Mouse (Mus musculus): Measurements from ENCODE around the gene Marcksl1. TPM values are rescaled to one million over a fixed set of nuclear protein-coding genes. Genes with fewer than 3 reads are reported as not detected.
"Not testable (repeated sequence)": the region's sequence is repeated elsewhere in the genome, so short reads cannot be mapped to it uniquely, and the experiment has no call there.

Gene Marcksl1
- polyA plus RNA-seq, 1 experiment from 2014 or later = 1,978 TPM

DNA sequence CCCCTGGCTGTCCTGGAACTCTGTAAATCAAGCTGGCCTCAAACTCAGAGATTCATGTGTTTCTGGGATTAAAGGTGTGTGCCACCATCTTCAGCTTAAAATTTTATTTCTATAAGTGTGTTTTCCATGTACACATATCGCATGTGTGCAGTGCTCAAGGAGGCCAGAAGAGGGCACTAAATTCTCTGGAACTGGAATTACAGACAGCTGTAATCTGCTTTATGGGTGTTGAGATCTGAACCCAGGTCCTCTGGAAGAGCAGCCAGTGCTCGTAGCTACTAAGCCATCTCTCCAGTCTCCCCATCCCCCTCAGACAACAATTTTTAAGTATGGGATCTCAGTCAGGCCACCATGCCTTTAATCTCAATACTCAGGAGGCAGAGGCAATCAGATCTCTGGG is 35.9 kb downstream of the Marcksl1 start:
- no peak overlapping the region for H3K27ac ChIP-seq

DNA sequence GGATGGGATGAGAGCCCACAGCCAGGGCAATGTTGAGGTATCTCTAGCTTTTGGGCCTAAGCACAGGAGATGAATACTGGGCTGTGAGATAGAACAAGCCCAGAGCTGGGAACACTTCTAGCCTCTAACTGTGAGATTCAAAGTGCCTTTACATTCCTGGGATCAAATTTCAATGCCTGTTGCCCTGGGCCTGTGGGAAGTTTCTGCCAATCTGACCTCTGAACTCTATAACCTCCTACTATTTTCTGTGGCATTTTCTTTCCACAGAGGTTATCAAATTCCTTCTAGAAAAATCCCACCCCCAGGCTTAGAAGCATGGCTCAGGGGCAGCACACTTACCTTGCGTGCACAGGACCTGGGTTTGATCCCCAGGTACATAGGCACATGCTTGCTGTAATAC is 36.9 kb downstream of the Marcksl1 start:
- no peak overlapping the region for H3K4me2 ChIP-seq (replicated peaks)
- H3K4me3 ChIP-seq = no peak overlapping the region
- no peak for ATAC-seq (ENCODE audit: low FRiP score)
- no peaks in the 10 kb centered on the region for H3K27me3 ChIP-seq
- H3K9me3 ChIP-seq (replicated peaks) = no peaks in the 10 kb centered on the region
- no peaks in the 10 kb centered on the region for H3K36me3 ChIP-seq
- WGBS = 50% methylated on average over 1 of the region's 1 CpGs
- H3K9ac ChIP-seq = no peak overlapping the region
- no peaks in the 10 kb centered on the region; the same call in 1 of the 2 replicates for H3K4me1 ChIP-seq
- no peak overlapping the region for H3K27ac ChIP-seq

More for the DNA sequence above, 35.9 kb downstream of the Marcksl1 start:
- ATAC-seq (ENCODE audit: low FRiP score) = no peak
- Histone ChIP-seq H3K4me1 (no peaks in the 10 kb centered on the region), H3K4me3 (no peak overlapping the region), H3K27me3 (no peaks in the 10 kb centered on the region), H3K4me2 (replicated peaks) (no peak overlapping the region), H3K36me3 (no peaks in the 10 kb centered on the region), H3K9me3 (replicated peaks) (no peaks in the 10 kb centered on the region), H3K9ac (no peak overlapping the region)
- 97% methylated on average over 2 of the region's 2 CpGs for WGBS

DNA sequence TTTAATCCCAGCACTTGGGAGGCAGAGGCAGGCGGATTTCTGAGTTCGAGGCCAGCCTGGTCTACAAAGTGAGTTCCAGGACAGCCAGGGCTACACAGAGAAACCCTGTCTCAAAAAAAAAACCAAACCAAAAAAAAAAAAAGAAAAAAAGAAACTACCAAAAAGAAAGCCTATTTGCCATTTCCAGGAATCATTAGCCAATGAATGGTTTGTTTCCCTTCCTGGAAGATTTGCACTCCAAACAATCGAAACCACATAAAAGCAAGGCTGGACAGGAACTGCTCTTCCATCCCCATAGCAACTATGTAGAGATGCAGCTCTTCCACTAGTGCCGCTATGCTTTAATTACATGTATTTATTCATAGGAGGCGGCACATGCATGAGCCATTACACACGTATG is 41.1 kb downstream of the Marcksl1 start:
- H3K27me3 ChIP-seq; H3K36me3 ChIP-seq; ATAC-seq (ENCODE audit: low FRiP score); H3K4me2 ChIP-seq (replicated peaks); H3K4me3 ChIP-seq; H3K4me1 ChIP-seq; H3K9me3 ChIP-seq (replicated peaks); H3K9ac ChIP-seq; H3K27ac ChIP-seq: not testable (repeated sequence)
- WGBS = 75% methylated on average over 6 of the region's 6 CpGs

DNA sequence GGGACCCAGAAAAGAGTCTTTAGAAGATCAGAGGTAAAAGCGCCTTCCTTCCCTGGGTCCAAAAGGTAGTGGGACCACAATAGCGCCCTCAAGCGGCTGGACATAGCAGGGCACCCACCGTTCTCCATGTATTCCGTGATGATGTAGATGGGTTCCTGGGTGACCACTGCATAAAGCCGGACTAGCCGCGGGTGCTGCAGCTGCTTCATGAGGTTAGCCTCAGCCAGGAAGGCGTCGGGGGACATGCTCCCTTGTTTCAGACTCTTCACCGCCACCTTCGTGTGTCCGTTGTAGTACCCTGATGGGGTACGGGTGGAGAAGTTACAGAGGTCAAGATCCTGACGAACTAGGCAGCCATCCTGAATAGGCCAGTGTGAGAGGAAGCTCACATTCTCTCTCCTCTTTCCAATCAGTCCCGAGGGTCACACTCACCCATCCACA is 42.1 kb downstream of the Marcksl1 start:
- peak; percentile 39; the same call in 1 of the 2 replicates for ATAC-seq (ENCODE audit: low FRiP score)
- Histone ChIP-seq H3K9me3 (replicated peaks) (no peaks in the 10 kb centered on the region), H3K4me2 (replicated peaks) (peak overlapping the region; percentile 67), H3K4me3 (peak overlapping the region; percentile 41), H3K27ac (0 out of 2 replicates have a peak overlapping the region, but pooled peaks have one; percentile 3), H3K36me3 (no peaks in the 10 kb centered on the region), H3K4me1 (peaks cover 8% of the 10 kb centered on the region), H3K27me3 (no peaks in the 10 kb centered on the region; the same call in 1 of the 2 replicates), H3K9ac (peak overlapping the region; percentile 61; the same call in 1 of the 2 replicates)
- WGBS = 2% methylated on average over 16 of the region's 16 CpGs

DNA sequence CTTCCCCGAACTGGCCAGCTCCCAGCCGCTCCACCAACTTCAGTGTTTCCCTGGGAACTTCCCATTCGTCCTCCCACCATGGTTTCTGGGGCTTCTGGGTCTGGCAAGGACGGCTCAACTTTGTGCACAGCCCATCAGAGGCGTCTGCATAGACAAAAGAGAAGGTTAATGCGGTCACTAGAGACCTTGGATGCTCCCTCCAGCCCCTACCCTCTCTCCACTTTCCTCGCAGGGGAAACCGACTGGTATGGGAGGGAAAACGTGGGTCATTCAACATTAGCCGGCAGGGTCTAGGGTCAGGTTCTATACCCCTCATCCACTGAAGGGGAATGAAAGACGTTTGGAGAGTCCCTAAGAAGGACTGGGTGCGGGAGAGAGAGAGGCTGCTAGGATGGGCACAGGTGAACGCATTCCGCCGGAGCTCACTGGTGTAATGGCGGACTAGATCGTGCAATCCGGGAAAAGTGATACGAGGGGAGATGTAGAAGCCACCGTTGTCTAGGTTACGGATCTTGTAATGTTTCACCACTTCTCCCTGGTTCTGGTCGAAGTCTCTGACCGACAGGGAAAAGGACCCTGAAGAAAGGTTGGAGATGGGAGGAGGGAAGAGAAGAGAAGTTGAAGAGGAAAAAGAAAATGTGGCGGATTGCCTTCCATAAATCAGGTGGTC is 42.6 kb downstream of the Marcksl1 start:
- Histone ChIP-seq H3K27ac (0 out of 2 replicates have a peak overlapping the region, but pooled peaks have one; percentile 3), H3K4me1 (peaks cover 8% of the 10 kb centered on the region), H3K9me3 (replicated peaks) (no peaks in the 10 kb centered on the region), H3K27me3 (no peaks in the 10 kb centered on the region; the same call in 1 of the 2 replicates), H3K36me3 (no peaks in the 10 kb centered on the region), H3K9ac (peak overlapping the region; percentile 61), H3K4me3 (peak overlapping the region; percentile 41), H3K4me2 (replicated peaks) (peak overlapping the region; percentile 67)
- ATAC-seq (ENCODE audit: low FRiP score) = peak; percentile 63
- 1% methylated on average over 24 of the region's 24 CpGs for WGBS

DNA sequence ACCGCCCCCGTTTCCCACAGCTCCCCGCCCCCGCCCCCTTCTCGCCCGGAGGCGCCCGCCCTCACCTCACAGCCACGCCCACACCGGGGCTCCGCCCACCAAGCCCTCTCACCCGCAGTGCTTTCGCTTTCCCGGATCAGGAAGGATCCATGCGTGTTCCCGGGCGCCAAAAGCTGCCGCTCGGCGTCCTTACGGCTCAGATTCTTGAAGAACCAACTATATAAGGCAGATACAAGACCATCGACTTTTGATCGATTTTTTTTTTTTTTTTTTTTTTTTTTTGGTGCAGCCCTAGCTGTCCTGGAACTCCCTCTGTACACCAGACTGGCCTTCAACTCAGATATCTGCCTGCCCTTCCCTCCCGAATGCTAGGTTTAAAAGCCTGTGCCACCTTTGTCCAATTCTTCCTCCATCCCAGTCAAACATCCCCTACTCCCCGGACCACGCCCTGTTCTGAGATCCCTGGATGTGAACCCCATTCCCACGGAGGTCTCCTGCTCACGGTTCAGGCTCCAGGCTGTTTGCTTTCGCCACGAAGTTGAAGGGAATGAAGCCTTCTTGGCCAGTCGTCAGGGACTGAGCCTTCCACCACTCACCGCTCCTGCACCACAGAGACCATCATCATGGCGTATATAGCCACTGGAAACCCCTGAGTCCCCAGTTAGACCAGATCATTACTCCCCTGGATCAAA is 43.3 kb downstream of the Marcksl1 start:
- WGBS = 8% methylated on average over 33 of the region's 33 CpGs
- H3K27ac ChIP-seq = peak overlapping the region; percentile 12; the same call in 1 of the 2 replicates
- peak overlapping the region; percentile 41 for H3K4me3 ChIP-seq

DNA sequence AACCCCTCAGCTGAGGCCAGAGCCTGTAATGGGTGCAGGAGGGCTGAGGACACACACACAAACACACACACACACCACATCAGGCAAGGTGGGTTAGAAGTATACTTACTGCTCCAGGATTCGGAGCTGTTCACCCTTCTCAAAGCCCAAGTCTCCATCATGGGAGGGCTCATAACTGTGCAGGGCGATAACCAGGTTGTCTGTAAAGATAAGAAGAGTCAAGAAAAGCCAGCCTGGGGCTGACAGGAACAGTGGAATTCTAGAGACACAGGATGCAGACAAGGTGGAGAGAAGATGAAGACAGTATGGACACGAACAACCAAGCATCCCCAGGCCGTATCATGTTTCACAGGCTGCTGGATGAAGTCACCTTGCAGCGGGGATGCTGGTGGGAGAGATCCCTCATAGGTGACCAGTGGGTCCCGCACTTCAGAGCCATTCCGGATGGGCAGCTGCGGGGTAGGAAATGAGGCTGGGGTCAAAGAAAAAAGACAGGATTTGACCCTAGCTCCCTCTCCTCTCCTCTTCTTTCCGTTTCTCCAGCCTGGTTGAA is 44.0 kb downstream of the Marcksl1 start:
- 84% methylated on average over 9 of the region's 9 CpGs for WGBS
- no peaks in the 10 kb centered on the region for H3K36me3 ChIP-seq
- peak overlapping the region; percentile 61 for H3K9ac ChIP-seq
- peaks cover 8% of the 10 kb centered on the region for H3K4me1 ChIP-seq
- H3K27me3 ChIP-seq = no peaks in the 10 kb centered on the region; the same call in 1 of the 2 replicates
- peak overlapping the region; percentile 67 for H3K4me2 ChIP-seq (replicated peaks)
- no peak for ATAC-seq (ENCODE audit: low FRiP score)
- no peaks in the 10 kb centered on the region for H3K9me3 ChIP-seq (replicated peaks)
- 0 out of 2 replicates have a peak overlapping the region, but pooled peaks have one; percentile 41 for H3K4me3 ChIP-seq
- no peak overlapping the region for H3K27ac ChIP-seq

More for the DNA sequence above, 43.3 kb downstream of the Marcksl1 start:
- peaks cover 8% of the 10 kb centered on the region for H3K4me1 ChIP-seq
- no peaks in the 10 kb centered on the region for H3K9me3 ChIP-seq (replicated peaks)
- peak overlapping the region; percentile 61 for H3K9ac ChIP-seq
- ATAC-seq (ENCODE audit: low FRiP score) = peak; percentile 81
- H3K36me3 ChIP-seq = no peaks in the 10 kb centered on the region
- H3K27me3 ChIP-seq = no peaks in the 10 kb centered on the region; the same call in 1 of the 2 replicates
- peak overlapping the region; percentile 67 for H3K4me2 ChIP-seq (replicated peaks)

DNA sequence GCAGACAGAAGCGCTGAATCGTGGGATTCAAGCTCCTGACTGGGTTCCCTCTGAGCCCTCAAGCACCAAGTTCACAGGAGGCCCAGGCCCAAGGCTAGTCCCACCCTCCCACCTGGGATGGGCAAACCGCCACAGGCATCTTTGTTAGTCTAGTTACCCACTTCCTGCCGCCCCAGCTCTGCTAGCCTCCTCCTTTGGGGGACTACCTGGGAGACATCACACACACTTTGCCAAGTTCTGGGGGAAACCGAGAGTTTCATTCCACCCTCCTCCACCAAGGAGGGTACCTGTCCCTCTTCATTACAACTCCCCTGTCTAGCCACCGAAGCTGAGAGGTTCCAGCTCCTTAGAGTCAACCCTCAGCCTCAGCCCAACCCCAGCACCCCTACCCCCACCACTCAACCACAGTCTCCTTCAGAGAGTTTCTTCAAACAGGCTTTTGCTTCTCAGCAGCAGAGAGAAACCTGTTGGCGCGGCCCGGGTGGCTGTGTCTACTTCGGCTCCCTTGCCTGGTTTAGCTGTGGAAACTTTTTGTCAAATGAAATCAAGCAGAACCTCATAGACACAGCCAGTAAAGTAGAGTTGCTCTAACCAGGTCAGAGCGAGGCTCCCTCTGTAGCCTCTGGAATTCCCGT is 45.1 kb downstream of the Marcksl1 start:
- WGBS = 86% methylated on average over 12 of the region's 12 CpGs
- no peak for ATAC-seq (ENCODE audit: low FRiP score)
- Histone ChIP-seq H3K4me2 (replicated peaks) (no peak overlapping the region), H3K4me3 (no peak overlapping the region), H3K27me3 (no peaks in the 10 kb centered on the region; the same call in 1 of the 2 replicates), H3K9me3 (replicated peaks) (no peaks in the 10 kb centered on the region), H3K27ac (no peak overlapping the region), H3K4me1 (peaks cover 8% of the 10 kb centered on the region), H3K36me3 (no peaks in the 10 kb centered on the region), H3K9ac (no peak overlapping the region)

DNA sequence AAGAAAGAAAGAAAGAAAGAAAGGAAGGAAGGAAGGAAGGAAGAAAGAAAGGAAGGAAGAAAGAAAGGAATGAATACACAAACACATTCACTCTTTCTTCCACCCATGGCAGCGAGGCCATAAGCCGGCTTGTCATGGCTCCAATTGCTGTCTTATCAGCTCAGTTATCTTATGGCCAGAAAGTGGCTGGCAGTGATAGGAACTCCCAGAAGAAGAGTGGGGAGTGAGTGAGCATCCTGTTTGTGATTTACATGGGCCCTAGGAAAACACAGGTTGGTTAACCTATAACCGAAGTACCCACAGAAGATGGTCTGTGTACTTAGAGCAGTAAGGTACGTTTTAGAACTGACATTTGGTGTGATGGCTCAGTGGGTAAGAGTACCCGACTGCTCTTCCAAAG is 47.8 kb downstream of the Marcksl1 start:
- no peak overlapping the region for H3K9ac ChIP-seq
- WGBS = 95% methylated on average over 5 of the region's 5 CpGs
- H3K4me3 ChIP-seq = no peak overlapping the region
- no peak for ATAC-seq (ENCODE audit: low FRiP score)
- no peak overlapping the region for H3K4me2 ChIP-seq (replicated peaks)
- 0 out of 2 replicates have a peak, but pooled peaks cover 3% of the 10 kb centered on the region for H3K4me1 ChIP-seq
- H3K36me3 ChIP-seq = no peaks in the 10 kb centered on the region
- H3K9me3 ChIP-seq (replicated peaks) = no peaks in the 10 kb centered on the region
- no peak overlapping the region for H3K27ac ChIP-seq
- no peaks in the 10 kb centered on the region; the same call in 1 of the 2 replicates for H3K27me3 ChIP-seq

DNA sequence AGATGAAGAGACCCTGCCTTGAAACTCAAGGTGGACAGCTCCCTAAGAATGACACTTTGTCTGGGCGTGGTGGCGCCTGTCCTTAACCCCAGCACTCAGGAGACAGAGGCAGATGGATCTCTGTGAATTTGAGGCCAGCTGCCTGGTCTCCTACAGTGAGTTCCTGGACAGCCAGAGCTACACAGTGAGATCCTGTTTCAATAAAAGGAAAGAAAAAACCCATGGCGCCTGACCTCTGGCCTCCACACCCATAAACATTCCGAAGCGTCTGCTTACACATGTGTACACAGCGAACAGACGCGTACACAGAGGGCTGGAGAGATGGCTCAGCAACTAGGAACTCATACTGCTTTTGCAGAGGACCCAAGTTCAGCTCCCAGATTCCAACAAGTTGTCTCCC is 50.3 kb downstream of the Marcksl1 start:
- 62% methylated on average over 8 of the region's 8 CpGs for WGBS
- H3K4me2 ChIP-seq (replicated peaks) = no peak overlapping the region
- no peaks in the 10 kb centered on the region for H3K9me3 ChIP-seq (replicated peaks)
- H3K27me3 ChIP-seq = no peaks in the 10 kb centered on the region
- H3K27ac ChIP-seq = no peak overlapping the region
- no peak for ATAC-seq (ENCODE audit: low FRiP score)
- H3K9ac ChIP-seq = no peak overlapping the region
- H3K4me1 ChIP-seq = 0 out of 2 replicates have a peak, but pooled peaks cover 3% of the 10 kb centered on the region
- H3K4me3 ChIP-seq = no peak overlapping the region
- H3K36me3 ChIP-seq = no peaks in the 10 kb centered on the region

DNA sequence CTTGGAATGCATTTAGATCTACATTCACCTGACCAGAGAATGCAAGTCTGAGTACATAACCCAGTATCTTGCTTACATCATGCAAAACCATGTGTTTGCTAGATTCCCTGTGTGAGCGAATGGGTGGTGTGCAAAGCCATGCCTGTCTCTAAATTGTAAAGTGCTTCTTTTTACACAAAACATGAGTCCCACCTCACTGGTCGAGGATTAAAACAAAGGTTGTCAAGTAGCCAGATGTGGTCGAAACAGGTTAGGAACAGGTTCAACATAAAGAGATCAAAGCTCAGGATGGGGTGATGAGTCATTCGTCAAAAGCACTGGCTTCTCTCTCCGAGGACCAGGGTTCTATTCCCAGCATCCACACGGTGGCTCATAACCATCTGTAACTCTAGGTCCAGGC is 51.8 kb downstream of the Marcksl1 start:
- no peaks in the 10 kb centered on the region for H3K9me3 ChIP-seq (replicated peaks)
- no peaks in the 10 kb centered on the region for H3K36me3 ChIP-seq
- H3K4me2 ChIP-seq (replicated peaks) = no peak overlapping the region
- 0 out of 2 replicates have a peak, but pooled peaks cover 3% of the 10 kb centered on the region for H3K4me1 ChIP-seq
- no peak overlapping the region for H3K4me3 ChIP-seq
- WGBS = 89% methylated on average over 6 of the region's 6 CpGs
- no peak overlapping the region for H3K9ac ChIP-seq
- no peak overlapping the region for H3K27ac ChIP-seq
- no peak for ATAC-seq (ENCODE audit: low FRiP score)
- H3K27me3 ChIP-seq = no peaks in the 10 kb centered on the region

Data from hindbrain, embryonic 12.5 days (tissue).